Mouse (Mus musculus) spleen, adult 2 months (tissue): ENCODE results near the gene Hoxb2.

Experiments
- CTCF ChIP-seq: fragments of 200-500 bp; IDR thresholded peaks from 2 replicates; pipeline ENCODE4 v1.5.1; 2011; ENCODE audit warnings: mild to moderate bottlenecking, inconsistent platforms; ENCODE audit not compliant: insufficient read depth, insufficient read length, insufficient replicate concordance; ENCODE audit errors: extremely low read depth
- POLR2A ChIP-seq: fragments of 200-500 bp; IDR thresholded peaks from 2 replicates; pipeline ENCODE4 v1.6.1; 2011; ENCODE audit warnings: low read depth, low read length, inconsistent platforms

DNA sequence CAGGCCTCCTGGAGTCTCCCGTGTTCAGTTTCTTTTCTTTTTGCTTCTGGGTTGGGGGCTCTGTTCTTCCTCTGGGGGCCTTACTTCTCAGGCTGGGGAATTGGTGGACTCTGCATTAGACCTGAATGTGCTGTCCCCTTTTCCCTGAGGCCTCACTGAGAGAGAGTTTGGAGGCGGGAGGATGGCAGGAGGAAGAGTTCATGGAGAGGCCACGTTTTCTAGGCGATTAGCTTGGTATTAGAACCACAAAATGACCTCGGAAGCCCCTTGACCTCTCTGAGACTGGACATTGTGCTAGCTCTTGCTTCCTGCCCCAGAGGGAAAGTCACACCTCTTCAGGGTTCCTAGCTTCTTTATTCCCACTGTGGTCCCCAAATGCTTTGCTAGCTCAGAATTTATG is 26.2 kb upstream of the Hoxb2 start:
- TF ChIP-seq POLR2A (no peak), CTCF (no peak)
